Mouse (Mus musculus): ENCODE data around the gene Fam72a. TPM values are rescaled to one million over a fixed set of nuclear protein-coding genes. Genes with fewer than 3 reads are reported as not detected.

Gene Fam72a
- 1.00 and 1.0 TPM in 2 replicates for polyA plus RNA-seq (2012; rRNA removed)

GRCm38 (mm10) chr1:131527281-131528080, at the start of gene Fam72a, which contains the start of gene Srgap2:
Fam72a (plus strand) TSS chr1:131527903.
Srgap2 (minus strand) TSS chr1:131527352.

Other genes starting within 250 kb of the Fam72a start
- gene Ikbke, start 248.3 kb upstream of the Fam72a start, polyA plus RNA-seq (2012; rRNA removed): 10.2 and 13.2 TPM in 2 replicates
- gene Srgap2, start 551 bp upstream of the Fam72a start, polyA plus RNA-seq (2012; rRNA removed): 5.0 and 5.4 TPM in 2 replicates
- gene Avpr1b, start 71.3 kb downstream of the Fam72a start, polyA plus RNA-seq (2012; rRNA removed): not detected in 2 replicates
- 15.4 and 19.7 TPM in 2 replicates for gene Ctse, start 110.4 kb downstream of the Fam72a start, polyA plus RNA-seq (2012; rRNA removed)
- 0.81 and 1.00 TPM in 2 replicates for gene Rab7b, start 160.8 kb downstream of the Fam72a start, polyA plus RNA-seq (2012; rRNA removed)
- 0.01 TPM in 2 replicates for gene Slc26a9, start 216.1 kb downstream of the Fam72a start, polyA plus RNA-seq (2012; rRNA removed)